Mouse (Mus musculus): Measurements from ENCODE around the gene BC049730.
"Not testable (repeated sequence)": the region's sequence is repeated elsewhere in the genome, so short reads cannot be mapped to it uniquely, and the experiment has no call there.

DNA sequence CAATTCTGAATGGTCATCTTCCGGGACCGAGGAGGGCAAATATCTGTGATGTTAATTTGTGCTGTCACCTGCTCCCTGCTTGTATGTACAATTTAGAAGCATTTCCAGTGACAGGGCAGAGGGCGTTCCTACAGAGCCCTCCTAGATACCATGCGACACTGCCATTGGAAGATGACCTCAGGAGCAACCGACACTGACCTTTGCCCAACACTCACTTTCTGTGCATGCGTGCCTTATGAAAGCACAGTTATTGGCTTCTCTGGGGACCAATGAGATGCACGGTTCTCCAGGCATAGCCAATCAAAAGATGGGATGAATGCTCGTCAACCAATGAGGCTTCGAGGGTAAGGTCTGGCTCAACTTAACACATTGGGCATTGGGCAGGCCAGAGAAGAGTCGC lies 21.5 kb upstream of the BC049730 start:
- not testable (repeated sequence) for TF ChIP-seq CTCF, EP300 (IDR thresholded peaks at IDR 0.05; ENCODE audit: low read depth)
